Mouse (Mus musculus) heart, adult 2 months (tissue): ENCODE data around the gene Itga3. TPM values are rescaled to one million over a fixed set of nuclear protein-coding genes. Genes with fewer than 3 reads are reported as not detected.
A peak's percentile ranks its signal among the peaks of the same experiment; 100 is the strongest.

Source experiments
- DNase-seq, 2 experiments: peaks; one replicate each; pipeline ENCODE4 v3.0.0; 2021
- H3K27ac ChIP-seq: fragments of 200-600 bp; 2 replicates; pipeline ENCODE4 v1.8.1; 2022
- H3K27me3 ChIP-seq: fragments of 200-500 bp; 2 replicates; pipeline ENCODE4 v1.6.1; 2012; ENCODE audit warnings: mild to moderate bottlenecking, low read length, inconsistent platforms, mixed read lengths; ENCODE audit not compliant: control insufficient read depth, insufficient read depth
- H3K36me3 ChIP-seq: fragments of 200-500 bp; 2 replicates; pipeline ENCODE4 v1.6.1; 2012; ENCODE audit warnings: low read length, inconsistent platforms; ENCODE audit not compliant: control insufficient read depth, insufficient read depth
- H3K4me1 ChIP-seq: fragments of 200-500 bp; 2 replicates; pipeline ENCODE4 v1.6.1; 2011; ENCODE audit warnings: low read length; ENCODE audit not compliant: control insufficient read depth, insufficient read depth
- H3K4me3 ChIP-seq: fragments of 200-600 bp; 2 replicates; pipeline ENCODE4 v1.8.1; 2022
- H3K79me2 ChIP-seq: fragments of 200-500 bp; replicated peaks from 2 replicates; pipeline ENCODE4 v1.6.1; 2012; ENCODE audit warnings: mild to moderate bottlenecking, inconsistent platforms, low read length, moderate library complexity, mixed read lengths; ENCODE audit not compliant: control insufficient read depth, insufficient read depth
- H3K9ac ChIP-seq: fragments of 200-500 bp; 2 replicates; pipeline ENCODE4 v1.6.1; 2012; ENCODE audit warnings: low read depth, mild to moderate bottlenecking, control low read depth, inconsistent platforms, low read length, mixed read lengths
- CTCF ChIP-seq: fragments of 200-600 bp; IDR thresholded peaks from 2 replicates; pipeline ENCODE4 v1.8.1; 2022; ENCODE audit warnings: antibody characterized with exemption, mild to moderate bottlenecking, moderate library complexity
- EP300 ChIP-seq: fragments of 200-500 bp; IDR thresholded peaks from 2 replicates; pipeline ENCODE4 v1.6.1; 2011; ENCODE audit warnings: low read depth, low read length, control low read depth; ENCODE audit not compliant: insufficient read depth
- POLR2A ChIP-seq: fragments of 200-500 bp; IDR thresholded peaks from 2 replicates; pipeline ENCODE4 v1.6.1; 2011; ENCODE audit warnings: mild to moderate bottlenecking, low read depth, low read length, control low read depth; ENCODE audit not compliant: insufficient read depth
- WGBS: fragments of 180-500 bp; shearing (Covaris S2); methylation state at CpG from one replicate; pipeline ENCODE4 v1.1.7; 2018; 5-methylcytosine and 5-hydroxymethylcytosine counted together
- intact Hi-C: fragments of 180-260 bp; cut with DNase I; formaldehyde crosslinking; loops from one replicate; pipeline ENCODE4 v1.15.1; 2025
- polyA plus RNA-seq: library from polyadenylated mRNA; depleted of rRNA; stranded (reverse); fragments of >200 nt; gene quantifications from 2 replicates; pipeline ENCODE4 v1.2.3, GENCODE M21; 2012
- total RNA-seq, 2 experiments: library from RNA; stranded (reverse); gene quantifications; 2 replicates each; pipeline ENCODE4 v1.2.3; 2021

Gene Itga3
- total and polyA plus RNA-seq, 3 experiments = 10.4 to 11.4 (median 10.6) TPM

DNA sequence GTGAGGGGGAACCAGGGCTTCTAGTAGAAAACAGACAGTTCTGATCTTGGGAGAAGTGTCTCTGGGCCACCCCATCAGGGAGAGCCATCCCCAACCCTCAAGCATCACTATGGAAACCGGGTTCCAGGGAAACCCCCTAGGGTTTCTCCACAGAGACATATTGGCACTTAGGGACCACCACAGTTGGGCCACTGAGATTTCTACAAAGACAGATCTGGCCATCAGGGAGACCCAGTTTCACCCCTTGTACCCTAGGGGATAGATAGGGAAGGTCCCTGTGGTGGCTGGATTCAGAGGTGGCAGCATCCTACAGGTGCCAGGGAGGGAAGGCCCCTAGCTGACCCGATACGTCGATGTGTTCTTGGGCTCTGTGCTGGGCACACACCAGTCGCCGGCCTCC is 49.8 kb downstream of the Itga3 start:
- no peak overlapping the region for H3K27ac ChIP-seq
- TF ChIP-seq EP300 (no peak), CTCF (no peak), POLR2A (no peak)
- intact Hi-C loops = no loop called here
- no peak overlapping the region for H3K4me3 ChIP-seq
- H3K36me3 ChIP-seq = no peaks in the 10 kb centered on the region
- H3K9ac ChIP-seq = no peak overlapping the region
- 84% methylated on average over 6 of the region's 6 CpGs for WGBS
- H3K79me2 ChIP-seq = no peaks in the 10 kb centered on the region
- no peak for DNase-seq
- no peaks in the 10 kb centered on the region for H3K27me3 ChIP-seq
- H3K4me1 ChIP-seq = no peaks in the 10 kb centered on the region

DNA sequence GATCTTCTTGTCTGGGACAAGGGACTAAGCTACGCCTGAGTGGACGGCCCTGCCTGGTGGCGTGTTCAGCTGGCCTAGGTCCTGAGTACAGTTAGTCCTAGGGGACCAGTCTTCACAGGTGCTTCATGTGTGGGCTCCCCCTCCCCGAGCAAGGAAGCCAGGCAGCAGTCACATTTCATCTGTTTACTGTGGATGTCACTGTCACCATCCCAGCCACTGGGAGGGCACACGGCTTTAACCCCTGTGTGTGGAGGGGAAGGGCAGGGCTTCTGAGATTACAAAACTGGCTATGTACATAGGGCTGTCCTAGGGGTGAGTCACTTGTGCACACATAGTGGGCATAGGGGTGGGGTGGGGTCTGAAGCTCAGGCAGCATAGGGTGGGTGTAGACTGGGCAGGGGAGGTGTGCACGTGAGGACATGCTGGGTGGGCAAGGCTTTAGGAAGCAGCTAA is 50.5 kb downstream of the Itga3 start:
- Histone ChIP-seq H3K9ac (no peak overlapping the region), H3K27me3 (no peaks in the 10 kb centered on the region), H3K79me2 (no peaks in the 10 kb centered on the region), H3K4me3 (no peak overlapping the region), H3K4me1 (no peaks in the 10 kb centered on the region), H3K27ac (no peak overlapping the region), H3K36me3 (no peaks in the 10 kb centered on the region)
- TF ChIP-seq EP300 (no peak), POLR2A (no peak), CTCF (no peak)
- intact Hi-C loops = no loop called here
- no peak for DNase-seq
- WGBS = 69% methylated on average over 6 of the region's 6 CpGs

DNA sequence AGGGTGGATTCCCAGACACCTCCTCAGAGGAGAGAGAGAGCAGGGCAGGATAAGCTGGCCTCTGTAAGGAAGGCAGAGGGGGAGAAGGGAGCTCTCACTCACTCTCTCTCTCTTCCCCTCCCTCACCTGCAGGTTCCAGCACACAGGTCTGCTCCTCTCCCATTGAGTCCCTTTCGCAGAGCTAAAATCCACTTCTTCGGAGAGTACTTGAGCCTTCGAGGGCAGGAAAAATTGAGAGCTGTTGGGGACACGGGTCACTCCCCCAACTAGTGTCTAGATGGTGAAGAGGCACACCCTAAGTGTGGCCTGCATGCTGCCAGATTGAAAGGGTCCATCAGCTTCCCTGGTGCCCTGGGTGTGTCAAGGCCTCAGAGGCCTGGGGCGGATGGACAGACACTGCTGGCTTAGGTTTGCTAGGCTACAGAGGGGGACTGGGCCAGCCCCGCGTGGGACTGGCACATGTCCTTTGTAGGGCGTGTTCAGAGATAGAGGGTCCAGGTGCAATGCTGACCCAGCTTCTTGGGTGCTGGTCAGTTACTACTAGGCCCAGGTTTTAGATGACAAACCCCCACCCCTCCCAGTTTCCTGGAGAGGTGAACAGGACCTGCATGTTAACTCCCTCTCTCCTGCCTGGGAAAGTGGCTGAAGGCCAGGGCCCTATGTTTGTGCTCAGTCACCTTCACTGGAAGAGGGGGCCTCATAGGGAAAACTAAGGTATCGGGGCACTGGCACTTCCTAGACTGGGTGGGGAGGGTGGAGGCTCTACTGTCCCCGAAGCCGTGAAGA is 51.2 kb downstream of the Itga3 start:
- 82% methylated on average over 11 of the region's 11 CpGs for WGBS
- H3K27me3 ChIP-seq = no peaks in the 10 kb centered on the region
- intact Hi-C loops = no loop called here
- H3K4me1 ChIP-seq = no peaks in the 10 kb centered on the region
- no peak for DNase-seq
- no peak overlapping the region for H3K27ac ChIP-seq
- TF ChIP-seq CTCF (no peak), EP300 (no peak), POLR2A (no peak)
- no peaks in the 10 kb centered on the region for H3K79me2 ChIP-seq
- H3K36me3 ChIP-seq = no peaks in the 10 kb centered on the region
- no peak overlapping the region for H3K9ac ChIP-seq
- no peak overlapping the region for H3K4me3 ChIP-seq

DNA sequence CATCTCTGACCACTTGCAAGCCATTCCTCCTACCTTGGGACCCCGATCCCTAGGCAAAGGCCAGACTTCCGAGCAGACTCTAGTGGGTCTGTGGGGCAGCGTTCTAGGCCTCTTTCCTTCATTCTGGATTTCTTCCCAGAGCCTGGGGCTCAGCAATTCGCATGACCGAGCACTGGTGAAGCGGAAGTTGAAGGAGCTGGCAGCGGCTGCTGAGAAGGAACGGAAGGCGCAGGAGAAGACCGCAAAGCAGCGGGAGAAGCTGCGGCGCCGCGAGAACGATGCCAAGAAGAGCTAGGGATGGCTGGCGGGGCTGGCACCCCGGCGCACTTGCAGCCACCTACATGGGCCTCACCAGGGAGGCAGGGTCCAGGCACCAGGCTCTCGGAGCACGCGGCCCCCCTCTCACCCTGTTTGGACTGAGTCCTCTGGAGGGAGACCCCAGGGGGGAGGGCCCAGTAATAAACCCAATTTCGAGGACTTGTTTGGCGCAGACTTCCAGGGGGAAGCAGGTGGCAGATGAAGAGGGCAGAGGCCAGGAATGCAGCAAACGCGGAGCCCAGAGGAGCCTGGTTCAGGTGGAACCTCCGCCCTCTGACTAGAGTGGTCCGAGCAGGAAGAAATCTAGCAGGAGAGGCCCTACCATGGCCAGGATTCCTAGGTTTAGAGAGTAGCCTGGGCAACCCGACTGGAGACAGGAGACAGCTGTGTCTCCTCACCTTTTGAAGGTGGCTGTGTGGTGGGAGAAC is 52.0 kb downstream of the Itga3 start:
- no peak for DNase-seq
- Histone ChIP-seq H3K27ac (no peak overlapping the region), H3K79me2 (no peaks in the 10 kb centered on the region), H3K36me3 (no peaks in the 10 kb centered on the region), H3K4me3 (no peak overlapping the region), H3K27me3 (peaks cover 4% of the 10 kb centered on the region; the same call in 1 of the 2 replicates), H3K9ac (no peak overlapping the region), H3K4me1 (no peaks in the 10 kb centered on the region)
- no peak for TF ChIP-seq POLR2A
- TF ChIP-seq CTCF = no peak
- TF ChIP-seq EP300 = no peak
- 72% methylated on average over 29 of the region's 29 CpGs for WGBS
- intact Hi-C loops = no loop called here

DNA sequence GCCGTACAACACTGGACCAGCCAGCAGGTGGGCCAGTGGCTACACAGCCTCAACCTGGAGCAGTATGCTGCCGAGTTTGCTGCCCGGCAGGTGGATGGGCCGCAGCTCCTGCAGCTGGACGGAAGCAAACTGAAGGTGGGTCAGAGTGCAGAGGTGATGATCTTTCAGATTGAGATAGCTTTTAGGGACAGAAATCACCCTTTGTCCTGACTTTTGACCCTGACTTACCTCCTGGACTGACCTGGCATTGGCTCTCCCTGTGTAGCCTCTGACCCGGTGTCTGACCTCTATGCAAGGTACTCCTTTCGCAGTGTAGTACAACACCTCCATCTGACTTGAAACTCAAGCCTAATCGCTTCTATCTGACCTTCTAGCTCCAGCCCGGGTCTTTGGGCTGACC is 53.1 kb downstream of the Itga3 start:
- intact Hi-C loops = no loop called here

More for the DNA sequence above, 53.1 kb downstream of the Itga3 start:
- DNase-seq = no peak
- 91% methylated on average over 9 of the region's 9 CpGs for WGBS
- Histone ChIP-seq H3K9ac (no peak overlapping the region), H3K4me3 (no peak overlapping the region), H3K79me2 (no peaks in the 10 kb centered on the region), H3K27ac (no peak overlapping the region), H3K27me3 (peaks cover 4% of the 10 kb centered on the region; the same call in 1 of the 2 replicates), H3K4me1 (no peaks in the 10 kb centered on the region), H3K36me3 (no peaks in the 10 kb centered on the region)
- TF ChIP-seq EP300 (0 out of 2 replicates have a peak, but pooled peaks have one; percentile 9), CTCF (no peak), POLR2A (no peak; the same call in 1 of the 2 replicates)
